Mouse (Mus musculus): ENCODE measurements at regions not wholly inside any gene's neighbourhood (a gene's known extent, or its start where the extent isn't known, plus 50 kb on each side); places are given as distances from the start of the nearest gene placed in this dataset.

- TF ChIP-seq CTCF (IDR thresholded peaks at IDR 0.05; ENCODE audit: low read depth) (no peak), EP300 (IDR thresholded peaks at IDR 0.05; ENCODE audit: low read depth) (no peak)
Observed at GRCm38 (mm10) chr3:52601011-52601745, 333.0 kb downstream of the Foxo1 start.
